Mouse (Mus musculus): ENCODE measurements around the gene Sf1.

DNA sequence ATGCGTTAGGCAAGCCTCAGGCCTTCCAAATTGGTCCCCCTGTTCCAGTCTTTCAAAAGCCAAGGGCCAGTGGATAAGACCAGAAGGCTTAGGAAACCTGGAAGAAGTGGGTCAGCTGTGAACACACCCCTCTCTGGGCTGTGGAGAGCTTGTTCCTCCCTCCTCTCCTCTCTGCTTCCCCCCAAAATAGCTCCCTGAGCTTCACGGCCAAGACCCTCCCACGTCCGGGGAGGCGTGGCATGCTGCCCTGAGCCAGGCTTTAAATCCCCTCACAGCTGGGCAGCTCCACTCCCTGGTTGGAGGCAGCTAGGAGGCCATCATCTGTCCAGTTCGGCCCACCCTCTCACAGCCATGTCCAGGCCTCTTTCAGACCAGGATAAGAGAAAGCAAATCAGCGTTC lies 20.6 kb downstream of the Sf1 start, which contains the start of gene Pygm:
- TF ChIP-seq CTCF (IDR thresholded peaks at IDR 0.05; ENCODE audit: borderline replicate concordance, control insufficient read depth, extremely low read depth, insufficient read depth, low read length, poor library complexity) (no peak), POLR2A (IDR thresholded peaks at IDR 0.05; ENCODE audit: control insufficient read depth, extremely low read depth, insufficient read depth, low read length, poor library complexity) (no peak)

All from thymus, adult 2 months (tissue).